Mouse (Mus musculus) CD4-positive, CD25-positive, alpha-beta regulatory T cell (primary cell): Measurements from ENCODE around the gene Suv39h2. TPM values are rescaled to one million over a fixed set of nuclear protein-coding genes. Genes with fewer than 3 reads are reported as not detected.

Experiments
- polyA plus RNA-seq: library from polyadenylated mRNA; unstranded; fragments of 100-300 nt; shearing (Covaris generic); gene quantifications from one replicate; pipeline ENCODE4 v1.2.1, GENCODE M21; 2017

Suv39h2 gene
- polyA plus RNA-seq = 1.8 TPM

DNA sequence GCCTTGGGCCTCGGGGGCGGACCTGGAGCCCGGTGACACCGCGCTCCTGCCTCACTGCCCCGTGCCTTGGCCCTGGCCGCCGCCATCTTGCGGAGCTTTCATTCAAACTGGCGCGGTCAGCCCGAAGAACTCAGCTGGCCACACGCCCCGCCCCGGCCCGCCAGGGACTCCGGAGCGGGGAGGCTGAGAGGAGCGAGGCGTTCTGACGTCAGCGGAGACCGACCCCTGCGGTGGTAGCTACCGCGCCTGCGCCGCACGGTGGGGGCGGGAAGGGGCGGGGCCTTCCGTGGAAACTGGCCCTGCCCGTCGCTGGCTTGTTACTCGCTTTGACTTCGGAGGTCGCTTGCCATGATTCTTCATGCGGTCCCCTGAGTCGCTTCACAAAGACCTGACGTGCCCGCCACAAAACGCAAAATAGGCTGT is at the start of gene Suv39h2:
Suv39h2 (minus strand) TSS at position 171 of the 423 bp plus-strand sequence.

GRCm38 (mm10) chr2:3512552-3513454 is 38.0 kb upstream of the Suv39h2 start, which contains the start of the genes Gm45902, Hspa14 and Cdnf:
Gene Gm45902 (minus strand): TSS chr2:3512790.
Gene Hspa14 (minus strand): TSS chr2:3512814.
Gene Cdnf (plus strand): TSS chr2:3513030.

DNA sequence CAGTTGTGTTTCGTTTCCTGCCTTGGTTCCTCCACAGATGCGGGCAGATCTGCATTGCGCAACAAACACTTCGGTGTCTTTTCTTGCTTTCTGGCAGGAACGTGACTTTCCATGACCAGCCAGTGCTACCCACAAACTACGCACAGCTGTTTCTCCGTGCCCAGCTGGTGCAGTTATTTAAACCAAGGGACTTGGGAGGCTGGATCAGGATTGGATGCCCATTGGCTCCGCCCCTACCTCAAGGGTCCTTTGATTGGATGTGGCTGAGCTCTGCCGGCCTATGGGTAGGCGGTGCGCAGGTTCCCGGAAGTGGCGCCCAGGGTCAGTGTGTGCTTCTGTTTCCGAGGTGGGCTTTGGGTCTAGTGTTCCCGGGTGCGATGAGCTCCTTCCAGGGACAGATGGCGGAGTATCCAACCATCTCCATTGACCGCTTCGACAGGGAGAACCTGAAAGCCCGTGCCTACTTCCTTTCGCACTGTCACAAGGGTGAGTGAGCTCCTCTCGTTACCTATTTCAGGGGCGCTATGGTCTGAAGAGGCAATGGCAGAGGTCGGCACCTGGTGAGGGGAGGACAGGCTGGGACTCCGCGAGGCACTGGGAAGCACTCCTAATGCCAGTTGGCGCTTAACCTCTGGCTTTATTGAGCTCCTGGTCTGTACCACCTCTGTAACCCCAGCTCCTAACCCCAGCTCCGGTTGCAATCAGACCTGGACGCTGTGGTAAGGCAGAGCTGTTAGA is 50.8 kb downstream of the Suv39h2 start, which contains the start of gene Dclre1c:
Dclre1c (plus strand) TSS at position 291 of the 738 bp plus-strand sequence.

DNA sequence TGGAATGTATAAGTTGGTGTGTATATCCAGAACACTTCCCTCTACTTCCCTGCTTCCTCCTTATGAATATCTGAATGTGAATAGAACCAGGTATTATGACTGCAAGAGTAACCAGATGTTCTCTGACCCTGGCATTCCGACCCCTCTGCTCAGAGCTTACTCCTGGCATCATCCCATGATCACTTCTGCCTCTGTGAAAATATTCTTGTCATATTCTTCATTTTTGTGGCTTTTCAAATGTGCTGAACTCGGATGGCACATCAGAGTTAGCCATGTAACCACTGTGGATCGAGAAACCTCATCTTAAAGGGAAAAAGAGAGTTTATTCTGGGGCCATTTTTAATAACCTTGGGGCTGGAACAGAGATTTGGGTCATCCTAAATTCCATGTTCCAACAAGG is 52.3 kb downstream of the Suv39h2 start, which contains the start of gene Meig1:
Meig1 (minus strand) TSS at position 101 of the 400 bp plus-strand sequence.

Other genes with a start within 250 kb of the Suv39h2 start
- 11.7 TPM for gene Nmt2, start 190.8 kb downstream of the Suv39h2 start, polyA plus RNA-seq
- 21.2 TPM for gene Rpp38, start 142.4 kb downstream of the Suv39h2 start, polyA plus RNA-seq
- not detected for gene Acbd7, start 138.9 kb downstream of the Suv39h2 start, polyA plus RNA-seq
- not detected for gene Olah, start 77.8 kb downstream of the Suv39h2 start, polyA plus RNA-seq
- gene Meig1, start 52.4 kb downstream of the Suv39h2 start, polyA plus RNA-seq = not detected
- gene Dclre1c, start 50.9 kb downstream of the Suv39h2 start, polyA plus RNA-seq = 19.1 TPM
- 4.4 TPM for gene Gm45902, start 37.8 kb upstream of the Suv39h2 start, polyA plus RNA-seq
- gene Hspa14, start 37.8 kb upstream of the Suv39h2 start, polyA plus RNA-seq = 109 TPM
- gene Cdnf, start 38.0 kb upstream of the Suv39h2 start, polyA plus RNA-seq = 0.49 TPM
- gene Fam107b, start 95.5 kb upstream of the Suv39h2 start, polyA plus RNA-seq = 363 TPM